Mouse (Mus musculus): ENCODE results near the gene Gm10570. TPM values are rescaled to one million over a fixed set of nuclear protein-coding genes. Genes with fewer than 3 reads are reported as not detected.

The Gm10570 gene
- polyA plus RNA-seq, 1 experiment from 2014 or later, result not detected

DNA sequence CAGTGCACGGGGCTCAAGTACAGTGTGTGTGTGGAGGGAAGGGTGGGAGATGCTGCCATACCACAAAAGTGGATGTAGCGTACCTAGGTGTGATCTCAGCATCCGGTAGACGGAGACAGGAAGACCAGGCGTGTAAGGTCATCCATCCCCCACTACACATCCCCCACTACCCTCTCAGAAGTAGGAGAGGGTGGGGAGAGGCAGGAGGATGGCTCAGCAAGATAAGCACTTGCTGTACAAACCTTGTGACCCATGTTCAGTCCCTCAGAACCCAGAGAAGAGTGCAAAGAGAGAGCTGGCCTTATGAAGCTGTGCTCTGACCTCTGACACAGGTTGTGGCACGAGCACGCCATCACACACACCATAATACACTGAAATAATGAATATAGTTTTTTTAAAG, 13.2 kb upstream of the Gm10570 start:
- Histone ChIP-seq H3K27ac (no peak overlapping the region), H3K4me3 (replicated peaks) (no peak overlapping the region), H3K4me2 (replicated peaks) (no peak overlapping the region), H3K4me1 (replicated peaks) (no peaks in the 10 kb centered on the region), H3K36me3 (peaks cover 18% of the 10 kb centered on the region; the same call in 1 of the 2 replicates), H3K27me3 (replicated peaks) (no peaks in the 10 kb centered on the region), H3K9ac (no peak overlapping the region), H3K9me3 (no peaks in the 10 kb centered on the region)
- WGBS, result 94% methylated on average over 7 of the region's 7 CpGs
- ATAC-seq, result no peak

- no peak for ATAC-seq
- Histone ChIP-seq H3K9me3 (no peaks in the 10 kb centered on the region), H3K4me3 (replicated peaks) (no peak overlapping the region), H3K27me3 (replicated peaks) (no peaks in the 10 kb centered on the region), H3K4me2 (replicated peaks) (no peak overlapping the region), H3K36me3 (peaks cover 10% of the 10 kb centered on the region; the same call in 1 of the 2 replicates), H3K4me1 (replicated peaks) (no peaks in the 10 kb centered on the region), H3K9ac (no peak overlapping the region), H3K27ac (no peak overlapping the region)
- 82% methylated on average over 7 of the region's 7 CpGs for WGBS
Measured at GRCm38 (mm10) chr4:130319564-130319963, 11.1 kb upstream of the Gm10570 start.

DNA sequence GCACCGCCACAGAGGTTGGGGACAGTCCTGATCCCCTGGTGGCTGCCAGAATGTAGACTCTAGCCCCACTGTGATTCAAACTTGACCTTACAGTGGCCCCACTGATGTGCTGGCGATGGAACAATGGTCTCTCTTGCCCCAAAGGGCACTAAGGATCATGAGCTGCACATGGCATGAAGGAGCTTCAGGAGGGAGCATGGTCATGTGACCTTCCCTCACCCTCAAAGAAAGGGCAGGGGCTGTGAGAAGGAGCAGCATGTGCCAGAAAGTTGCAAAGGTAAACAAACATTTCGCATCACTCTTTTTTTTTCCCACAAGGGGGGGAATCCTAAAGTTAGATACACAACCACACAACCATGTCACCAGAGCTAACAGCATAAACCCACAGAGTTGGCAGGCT, 9.6 kb upstream of the Gm10570 start:
- Histone ChIP-seq H3K36me3 (peaks cover 10% of the 10 kb centered on the region; the same call in 1 of the 2 replicates), H3K9ac (no peak overlapping the region), H3K9me3 (no peaks in the 10 kb centered on the region), H3K4me3 (replicated peaks) (no peak overlapping the region), H3K4me1 (replicated peaks) (no peaks in the 10 kb centered on the region), H3K27ac (no peak overlapping the region), H3K27me3 (replicated peaks) (no peaks in the 10 kb centered on the region), H3K4me2 (replicated peaks) (no peak overlapping the region)
- 65% methylated on average over 3 of the region's 3 CpGs for WGBS
- no peak for ATAC-seq

DNA sequence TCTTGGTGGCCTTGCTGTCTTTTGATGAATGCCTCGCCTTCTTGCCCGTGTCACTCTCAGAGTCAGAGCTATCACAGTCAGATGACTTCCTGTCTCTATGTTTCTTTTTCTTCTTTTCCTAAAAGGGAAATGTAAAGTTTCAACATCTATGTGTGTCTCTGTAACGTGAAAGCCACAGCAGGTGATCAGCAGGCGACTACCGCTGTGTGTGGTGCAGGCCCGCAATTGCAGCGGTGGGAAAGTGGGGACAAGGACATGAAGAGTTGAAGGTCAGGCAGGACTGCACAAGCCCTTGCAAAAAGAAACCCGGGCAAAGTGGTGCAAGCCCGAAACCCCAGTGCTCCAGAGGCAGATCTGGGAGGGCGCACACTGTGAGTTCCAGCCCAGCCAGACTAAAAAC, 8.2 kb upstream of the Gm10570 start:
- Histone ChIP-seq H3K9ac (no peak overlapping the region), H3K36me3 (peaks cover 10% of the 10 kb centered on the region; the same call in 1 of the 2 replicates), H3K27me3 (replicated peaks) (no peaks in the 10 kb centered on the region), H3K27ac (no peak overlapping the region), H3K4me1 (replicated peaks) (no peaks in the 10 kb centered on the region), H3K4me2 (replicated peaks) (no peak overlapping the region), H3K9me3 (no peaks in the 10 kb centered on the region), H3K4me3 (replicated peaks) (no peak overlapping the region)
- no peak for ATAC-seq
- WGBS, result 84% methylated on average over 10 of the region's 10 CpGs

- Histone ChIP-seq H3K27ac (no peak overlapping the region), H3K27me3 (replicated peaks) (no peaks in the 10 kb centered on the region), H3K36me3 (peaks cover 9% of the 10 kb centered on the region; the same call in 1 of the 2 replicates), H3K4me2 (replicated peaks) (no peak overlapping the region), H3K4me1 (replicated peaks) (no peaks in the 10 kb centered on the region), H3K4me3 (replicated peaks) (no peak overlapping the region), H3K9ac (no peak overlapping the region), H3K9me3 (no peaks in the 10 kb centered on the region)
- ATAC-seq, result no peak
- WGBS, result 68% methylated on average over 13 of the region's 13 CpGs
Measured at GRCm38 (mm10) chr4:130315771-130316527, 7.5 kb upstream of the Gm10570 start.

GRCm38 (mm10) chr4:130313552-130313951, 5.1 kb upstream of the Gm10570 start:
- Histone ChIP-seq H3K27ac (no peak overlapping the region), H3K9ac (no peak overlapping the region), H3K9me3 (no peaks in the 10 kb centered on the region), H3K4me1 (replicated peaks) (peaks cover 7% of the 10 kb centered on the region), H3K4me3 (replicated peaks) (no peak overlapping the region), H3K27me3 (replicated peaks) (peaks cover 10% of the 10 kb centered on the region), H3K36me3 (peaks cover 8% of the 10 kb centered on the region; the same call in 1 of the 2 replicates), H3K4me2 (replicated peaks) (no peak overlapping the region)
- 86% methylated on average over 4 of the region's 4 CpGs for WGBS
- no peak for ATAC-seq

- Histone ChIP-seq H3K27ac (no peak overlapping the region; the same call in 1 of the 2 replicates), H3K9ac (no peak overlapping the region), H3K9me3 (no peaks in the 10 kb centered on the region), H3K4me1 (replicated peaks) (peaks cover 17% of the 10 kb centered on the region), H3K36me3 (0 out of 2 replicates have a peak, but pooled peaks cover 4% of the 10 kb centered on the region), H3K27me3 (replicated peaks) (peaks cover 14% of the 10 kb centered on the region), H3K4me2 (replicated peaks) (no peak overlapping the region), H3K4me3 (replicated peaks) (no peak overlapping the region)
- 79% methylated on average over 3 of the region's 3 CpGs for WGBS
- ATAC-seq, result no peak
Measured at GRCm38 (mm10) chr4:130312526-130312925, 4.1 kb upstream of the Gm10570 start.

- H3K36me3 ChIP-seq, result no peaks in the 10 kb centered on the region
- ATAC-seq, result no peak
- no peaks in the 10 kb centered on the region for H3K9me3 ChIP-seq
- H3K4me2 ChIP-seq (replicated peaks), result peak overlapping the region; percentile 83
- H3K4me1 ChIP-seq (replicated peaks), result peaks cover 18% of the 10 kb centered on the region
- 49% methylated on average over 8 of the region's 8 CpGs for WGBS
- H3K4me3 ChIP-seq (replicated peaks), result peak overlapping the region; percentile 43; the same call in 1 of the 2 replicates
- no peak overlapping the region for H3K9ac ChIP-seq
- no peak overlapping the region for H3K27ac ChIP-seq
- peaks cover 18% of the 10 kb centered on the region for H3K27me3 ChIP-seq (replicated peaks)
Measured at GRCm38 (mm10) chr4:130309254-130309653, 780 bp upstream of the Gm10570 start.

GRCm38 (mm10) chr4:130307851-130308230, 633 bp downstream of the Gm10570 start:
- Histone ChIP-seq H3K4me3 (replicated peaks) (peak overlapping the region; percentile 43), H3K27me3 (replicated peaks) (peaks cover 18% of the 10 kb centered on the region), H3K36me3 (no peaks in the 10 kb centered on the region), H3K27ac (no peak overlapping the region), H3K4me1 (replicated peaks) (peaks cover 18% of the 10 kb centered on the region), H3K9ac (peak overlapping the region; percentile 15), H3K9me3 (no peaks in the 10 kb centered on the region), H3K4me2 (replicated peaks) (peak overlapping the region; percentile 83)
- ATAC-seq, result peak; percentile 77
- WGBS, result under 1% methylated on average over 23 of the region's 23 CpGs

DNA sequence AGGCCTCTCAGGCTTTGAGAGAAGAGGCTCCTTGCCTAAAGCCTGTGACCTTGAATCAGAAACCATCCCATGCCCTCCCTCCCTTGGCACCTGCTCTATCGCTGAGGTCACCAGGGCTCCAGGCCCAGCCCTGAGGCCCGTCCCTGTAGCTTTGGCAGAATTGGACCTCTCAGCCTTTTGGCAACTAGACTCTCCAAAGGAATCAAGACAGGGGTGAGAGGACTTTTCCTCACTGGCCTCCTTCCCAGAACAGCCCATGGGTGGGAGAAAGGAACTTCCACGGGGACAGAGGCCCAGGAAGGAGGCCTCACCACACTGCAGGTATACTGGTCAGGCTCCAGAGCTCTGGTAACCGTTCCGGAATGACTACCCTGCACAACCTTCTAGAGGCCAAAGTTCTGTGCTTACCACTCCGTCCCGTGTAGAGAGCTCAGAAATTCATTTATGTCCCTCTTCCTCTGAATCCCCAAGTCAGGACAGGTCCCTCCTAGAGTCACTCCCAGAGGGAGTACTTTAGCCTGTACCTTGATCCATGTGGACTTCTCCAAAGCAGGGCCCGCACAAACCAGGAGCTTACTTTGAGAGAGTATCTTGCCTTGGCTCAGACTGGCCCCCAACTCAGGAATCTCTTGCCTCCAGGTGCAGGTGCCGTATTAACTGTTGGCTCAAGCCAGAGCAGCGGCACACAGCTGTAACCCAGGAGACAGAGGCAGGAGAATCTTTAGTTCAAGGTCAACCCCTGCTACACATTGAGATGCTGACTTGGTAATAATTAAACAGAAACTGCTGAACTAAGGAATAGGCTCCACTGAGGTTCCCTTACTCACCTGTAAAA, 1.5 kb downstream of the Gm10570 start:
- Histone ChIP-seq H3K27ac (no peak overlapping the region), H3K36me3 (no peaks in the 10 kb centered on the region), H3K4me1 (replicated peaks) (peaks cover 18% of the 10 kb centered on the region), H3K9me3 (no peaks in the 10 kb centered on the region), H3K4me3 (replicated peaks) (no peak overlapping the region), H3K27me3 (replicated peaks) (peaks cover 18% of the 10 kb centered on the region), H3K9ac (no peak overlapping the region), H3K4me2 (replicated peaks) (peak overlapping the region; percentile 83)
- 75% methylated on average over 10 of the region's 10 CpGs for WGBS
- 0 out of 2 replicates have a peak, but pooled peaks have one; percentile 30 for ATAC-seq

DNA sequence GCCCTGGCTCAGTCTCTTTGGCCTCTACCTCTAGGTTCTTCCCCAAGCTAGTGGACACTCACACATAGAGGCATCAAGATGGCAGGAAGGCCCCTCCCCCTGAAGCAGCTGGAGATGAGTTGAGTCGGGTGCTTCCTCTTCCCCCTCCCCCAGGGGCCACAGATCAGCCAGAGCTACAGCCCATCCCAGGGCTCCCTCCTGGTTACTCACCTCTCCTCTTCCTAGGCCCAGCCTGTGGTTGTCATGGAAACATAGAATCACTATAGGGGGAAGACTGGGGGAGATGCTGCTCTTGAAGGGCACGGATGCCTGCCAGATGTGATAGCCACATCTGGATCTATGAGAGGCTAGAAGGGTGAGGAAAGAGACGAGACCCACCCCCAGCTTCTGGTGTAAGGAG, 3.7 kb downstream of the Gm10570 start:
- Histone ChIP-seq H3K4me3 (replicated peaks) (no peak overlapping the region), H3K27ac (no peak overlapping the region), H3K27me3 (replicated peaks) (peaks cover 18% of the 10 kb centered on the region), H3K36me3 (no peaks in the 10 kb centered on the region), H3K9me3 (no peaks in the 10 kb centered on the region), H3K4me1 (replicated peaks) (peaks cover 18% of the 10 kb centered on the region), H3K4me2 (replicated peaks) (no peak overlapping the region), H3K9ac (no peak overlapping the region)
- ATAC-seq, result no peak
- WGBS, result 36% methylated on average over 3 of the region's 3 CpGs

GRCm38 (mm10) chr4:130302285-130302870, 6.1 kb downstream of the Gm10570 start:
- Histone ChIP-seq H3K4me3 (replicated peaks) (no peak overlapping the region), H3K9ac (no peak overlapping the region), H3K36me3 (no peaks in the 10 kb centered on the region), H3K27ac (no peak overlapping the region), H3K9me3 (no peaks in the 10 kb centered on the region), H3K4me2 (replicated peaks) (no peak overlapping the region), H3K4me1 (replicated peaks) (no peaks in the 10 kb centered on the region; the same call in 1 of the 2 replicates), H3K27me3 (replicated peaks) (peaks cover 2% of the 10 kb centered on the region; the same call in 1 of the 2 replicates)
- 56% methylated on average over 12 of the region's 12 CpGs for WGBS
- ATAC-seq, result no peak
